Mouse (Mus musculus): Measurements from ENCODE around the gene Fam98b.

The Fam98b gene

DNA sequence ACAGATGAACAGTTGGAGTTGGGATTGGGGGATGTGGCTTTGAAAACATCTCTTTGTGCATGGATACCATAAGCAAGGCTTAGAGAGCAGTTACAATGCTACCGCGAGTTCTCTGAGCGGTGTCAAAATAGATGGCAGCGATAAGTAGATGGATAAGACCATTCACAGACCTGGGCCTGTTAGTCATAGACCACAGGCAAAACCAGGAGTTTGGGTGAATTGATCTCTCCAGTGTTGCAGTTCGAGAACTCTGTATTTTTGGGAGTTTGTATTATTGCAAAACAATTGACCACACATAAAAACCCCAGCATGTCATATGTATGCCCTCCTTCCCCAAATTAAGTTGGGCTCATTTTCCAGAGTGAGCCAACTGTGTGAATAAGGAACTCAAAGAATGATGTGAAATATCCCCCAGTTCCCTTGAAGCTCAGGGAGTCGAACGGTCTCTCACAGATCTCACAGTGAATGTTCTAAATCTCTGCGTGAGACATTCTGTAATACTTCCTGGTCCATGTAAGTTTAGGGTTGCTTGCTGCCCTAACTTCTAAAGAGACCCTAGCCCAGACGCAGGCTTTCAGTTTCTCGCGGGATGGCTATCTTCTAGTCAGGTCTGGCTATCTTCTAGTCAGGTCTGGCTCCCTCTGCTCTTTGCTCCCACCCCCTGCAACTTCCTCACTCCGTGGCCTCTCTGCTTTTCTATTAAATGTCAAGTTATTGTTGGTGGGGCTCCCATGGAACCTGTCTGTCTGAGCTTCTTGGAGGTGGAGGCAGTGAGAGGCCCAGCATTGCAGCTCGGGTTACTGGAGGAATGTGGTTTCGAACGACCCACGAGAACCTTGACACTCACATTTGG, 50.3 kb downstream of the Fam98b start:
- DNase-seq (ENCODE audit: inconsistent age in 2 of 2, low spot score in 1 of 2), result peak in 1 of 2 experiments; percentile 21

DNA sequence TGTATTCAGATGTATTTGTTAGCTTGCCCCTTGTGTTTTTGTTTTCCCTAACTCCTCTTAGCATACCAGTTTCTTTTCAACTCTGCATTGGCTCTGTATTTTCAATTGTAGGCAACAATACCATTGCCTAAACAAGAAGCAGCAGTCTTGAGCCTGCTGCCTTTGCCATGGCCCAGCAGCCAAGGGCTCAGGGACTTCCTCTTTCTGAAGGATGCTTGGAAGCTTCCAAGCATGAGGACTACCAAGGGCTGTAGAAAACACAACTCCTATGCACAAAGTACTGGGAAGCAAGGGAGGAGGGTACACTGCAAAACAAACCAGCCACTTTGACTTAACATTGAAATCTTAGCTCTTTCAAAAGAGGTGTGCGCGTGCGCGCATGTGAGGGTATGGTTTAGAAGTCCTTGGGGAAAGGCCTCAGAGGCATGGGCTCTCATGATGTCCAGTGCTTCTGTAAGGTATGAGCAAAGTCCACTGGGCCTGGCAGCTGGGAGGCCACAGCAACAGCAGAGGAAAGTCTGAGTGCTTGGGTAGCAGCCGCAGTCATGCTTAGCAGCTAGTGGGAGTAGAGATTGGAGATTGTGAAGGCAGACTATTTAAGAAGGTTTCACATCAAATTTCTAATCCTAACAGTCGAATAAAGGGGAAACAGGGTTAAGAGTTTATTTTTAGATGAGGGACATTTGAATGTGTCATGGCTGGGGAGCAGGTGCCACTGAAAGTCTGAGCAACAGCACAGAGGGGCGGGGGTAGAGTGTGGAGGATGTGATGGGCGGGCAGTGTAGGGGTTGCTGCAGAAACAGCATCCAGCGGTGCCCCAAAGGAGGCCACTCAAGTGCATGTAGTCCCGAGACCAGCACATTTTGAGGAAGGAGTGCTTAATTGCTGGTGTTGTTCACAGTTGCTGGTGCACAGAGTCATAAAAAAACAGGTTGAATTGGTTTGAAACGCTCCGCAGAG, 54.1 kb downstream of the Fam98b start:
- DNase-seq (ENCODE audit: inconsistent age in 2 of 2, low spot score in 1 of 2), result no peak

DNA sequence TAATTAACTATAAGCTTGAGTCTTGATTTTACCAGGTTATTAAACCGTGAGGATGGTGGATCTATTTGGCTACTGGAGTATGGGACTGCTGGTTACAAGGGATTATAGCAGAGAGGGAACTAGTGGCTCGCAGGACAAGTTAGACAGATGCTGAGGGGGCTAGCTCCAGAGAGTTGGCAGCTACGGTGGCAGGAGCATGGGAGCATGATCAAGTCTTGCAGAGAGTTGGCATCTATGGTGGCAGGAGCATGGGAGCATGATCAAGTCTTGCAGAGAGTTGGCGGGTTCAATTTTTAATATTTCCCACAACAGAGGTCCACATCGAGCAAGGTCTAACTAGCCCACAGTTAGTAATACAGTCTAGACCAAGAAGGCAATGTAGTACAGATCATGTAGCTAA, 55.4 kb downstream of the Fam98b start:
- DNase-seq (ENCODE audit: inconsistent age in 2 of 2, low spot score in 1 of 2), result no peak

DNA sequence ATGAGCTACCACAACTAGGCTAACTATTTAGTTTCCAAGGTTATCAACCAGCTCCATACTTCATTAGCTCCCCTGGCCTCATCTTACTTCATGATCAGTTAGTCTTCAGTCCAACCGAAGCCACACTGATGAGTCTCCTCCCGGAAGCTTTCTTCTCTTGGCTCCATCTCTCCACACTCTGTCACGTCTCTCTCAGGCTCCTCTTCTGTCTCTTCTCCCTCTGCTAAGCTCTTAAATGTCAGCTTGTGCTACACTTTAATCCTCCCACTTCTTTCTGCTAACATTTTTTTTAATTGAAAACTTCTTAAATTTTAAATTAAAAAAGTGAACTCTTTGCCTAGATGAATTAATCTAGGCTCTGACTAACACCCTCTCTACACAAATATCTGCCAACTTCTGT, 58.4 kb downstream of the Fam98b start:
- DNase-seq (ENCODE audit: inconsistent age in 2 of 2, low spot score in 1 of 2), result no peak

DNA sequence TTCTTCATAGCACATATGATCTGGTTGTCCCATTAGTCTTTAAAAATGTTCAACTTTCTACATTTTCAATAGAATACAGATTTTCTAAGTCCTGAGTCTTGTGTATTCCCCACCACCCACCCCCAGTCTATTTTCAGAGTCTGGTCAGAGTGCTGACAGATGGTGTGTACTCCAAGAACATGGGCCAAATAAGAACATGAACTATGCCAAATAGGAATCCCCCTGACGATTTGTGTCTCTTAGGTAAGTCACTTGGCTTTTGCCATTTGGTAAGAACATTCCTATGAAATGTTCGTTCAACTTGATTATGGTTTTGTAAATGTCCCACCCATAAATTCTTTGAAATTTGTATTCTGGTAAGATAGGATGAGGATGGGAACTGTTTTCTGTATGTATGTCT, 59.5 kb downstream of the Fam98b start:
- no peak for DNase-seq (ENCODE audit: inconsistent age in 2 of 2, low spot score in 1 of 2)

DNA sequence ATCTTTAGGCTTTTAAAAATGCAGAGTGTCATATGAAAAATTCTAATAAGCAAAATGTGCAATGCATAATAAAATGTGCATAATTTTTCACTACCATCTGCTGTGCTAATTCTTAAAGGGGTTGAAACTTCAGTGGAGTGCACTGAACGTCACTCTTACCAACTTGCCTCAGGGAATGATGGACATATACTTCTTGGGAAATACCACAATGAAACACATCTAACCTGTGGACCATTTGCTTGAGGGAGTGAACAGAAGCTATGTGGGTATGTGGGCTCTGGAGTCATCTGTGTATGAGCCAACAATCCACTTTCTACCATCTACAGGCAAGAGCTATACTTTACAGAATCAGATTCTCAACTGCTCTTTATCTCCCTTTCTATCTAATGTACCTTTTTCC, 61.8 kb downstream of the Fam98b start:
- DNase-seq (ENCODE audit: inconsistent age in 2 of 2, low spot score in 1 of 2), result no peak

DNA sequence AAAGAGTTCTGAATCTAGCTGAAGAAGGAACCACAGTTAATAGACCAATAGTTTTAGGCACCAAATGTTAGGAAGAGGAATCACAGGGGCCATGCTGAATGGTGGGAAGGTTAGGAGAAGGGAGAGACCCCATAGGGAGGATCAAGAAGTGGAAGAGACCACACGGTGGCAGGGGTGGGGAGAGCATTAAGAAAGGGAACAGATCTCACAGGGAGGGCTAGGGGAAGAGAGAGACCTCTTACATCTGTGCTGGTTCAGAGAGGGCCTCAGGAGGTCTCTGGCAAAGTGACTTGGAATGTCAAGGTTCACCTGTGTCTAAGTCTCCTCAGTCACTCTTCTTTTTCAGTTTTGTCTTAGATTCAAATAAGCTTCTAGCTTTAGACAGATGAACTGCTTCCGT, 62.5 kb downstream of the Fam98b start:
- no peak for DNase-seq (ENCODE audit: inconsistent age in 2 of 2, low spot score in 1 of 2)

DNA sequence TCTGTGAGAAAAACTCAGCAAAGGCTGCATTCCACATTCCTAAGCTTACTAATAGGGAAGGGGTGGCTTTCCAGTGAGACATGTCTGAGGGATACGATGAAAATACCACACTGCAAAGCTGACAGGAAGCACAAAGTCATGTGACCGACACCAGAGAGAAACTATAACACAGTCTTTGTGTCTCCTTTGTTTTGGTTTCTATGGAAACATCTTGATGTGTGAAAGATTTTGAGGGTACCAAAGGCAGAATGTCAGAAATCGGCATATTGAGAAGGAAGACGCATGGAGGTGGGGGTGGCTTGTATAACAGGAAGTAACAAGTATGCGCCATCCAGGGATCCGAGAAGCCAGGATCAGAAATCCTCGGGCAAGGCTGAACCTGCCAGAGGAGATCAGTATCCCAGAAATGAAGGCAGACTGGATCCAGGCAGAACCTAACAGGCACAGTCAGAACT, 62.9 kb downstream of the Fam98b start:
- no peak for DNase-seq (ENCODE audit: inconsistent age in 2 of 2, low spot score in 1 of 2)

DNA sequence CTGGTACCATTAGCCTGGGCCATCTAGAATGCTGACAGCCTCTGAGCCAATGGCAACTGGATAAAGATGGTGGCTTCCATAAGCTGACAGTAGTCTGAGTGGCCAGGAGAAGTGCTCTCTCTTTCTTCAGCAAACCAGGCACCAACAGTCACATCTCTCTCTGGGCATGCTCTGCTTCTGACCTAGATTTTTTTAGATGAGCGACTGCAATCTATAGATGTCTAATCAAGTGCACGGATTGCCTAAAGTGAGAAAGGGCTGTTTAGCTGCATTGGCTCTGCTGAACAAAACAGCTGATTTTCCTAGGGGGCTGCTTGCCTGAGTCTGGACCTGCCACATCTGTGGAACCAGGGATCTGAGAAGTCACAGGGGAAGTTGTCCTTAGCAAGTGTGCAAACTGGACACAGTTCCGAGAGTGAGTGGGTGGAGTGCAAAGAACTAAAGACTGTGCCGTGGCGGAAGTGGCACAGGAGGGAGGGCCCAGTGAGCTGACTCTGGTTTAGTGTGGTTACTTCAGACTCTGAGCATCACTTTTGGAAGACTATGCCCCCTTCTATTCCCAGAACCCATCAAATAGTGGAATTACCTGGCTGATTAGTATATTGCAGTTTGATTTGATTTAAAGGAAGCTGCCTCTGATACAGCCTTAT, 64.2 kb downstream of the Fam98b start:
- DNase-seq (ENCODE audit: inconsistent age in 2 of 2, low spot score in 1 of 2), result no peak

DNA sequence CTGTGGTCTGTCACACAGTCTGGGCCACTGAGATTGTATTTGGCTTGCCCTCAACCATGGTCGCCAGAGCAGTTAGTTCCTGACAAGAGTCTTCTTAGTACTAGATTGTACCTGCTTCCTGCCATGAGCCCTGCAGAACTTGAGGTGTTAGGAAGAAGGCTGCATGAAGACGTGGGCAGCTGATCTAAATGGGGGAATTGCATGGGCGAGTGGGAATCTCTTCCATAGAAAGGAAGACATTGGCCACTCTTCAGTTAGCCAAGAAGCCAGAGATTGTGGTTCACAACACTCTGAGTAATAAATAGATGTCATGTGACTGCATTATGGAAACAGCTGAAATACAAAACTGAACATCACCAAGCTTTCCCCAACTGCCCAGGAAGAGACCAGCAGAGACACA, 69.5 kb downstream of the Fam98b start:
- no peak for DNase-seq (ENCODE audit: inconsistent age in 2 of 2, low spot score in 1 of 2)

Data from adrenal gland, adult (tissue).